Mouse (Mus musculus) intestine, embryonic 15.5 days (tissue): ENCODE measurements around the gene Rnf32. TPM values are rescaled to one million over a fixed set of nuclear protein-coding genes. Genes with fewer than 3 reads are reported as not detected.

Experiments
- ATAC-seq: fragments of 200-750 bp; cut with Nextera tagmentation; 2 replicates; pipeline ENCODE4 v1.8.0; 2017; ENCODE audit warnings: moderate TSS enrichment, moderate library complexity
- H3K27ac ChIP-seq: fragments of 300-500 bp; sonication (generic); 2 replicates; pipeline ENCODE4 v1.5.1; 2015; ENCODE audit warnings: mild to moderate bottlenecking, inconsistent platforms
- H3K27me3 ChIP-seq: fragments of 300-500 bp; sonication (generic); replicated peaks from 2 replicates; pipeline ENCODE4 v1.6.1; 2015; ENCODE audit warnings: inconsistent platforms
- H3K36me3 ChIP-seq: fragments of 300-500 bp; sonication (generic); 2 replicates; pipeline ENCODE4 v1.6.1; 2015; ENCODE audit warnings: inconsistent platforms
- H3K4me1 ChIP-seq: fragments of 300-500 bp; sonication (generic); replicated peaks from 2 replicates; pipeline ENCODE4 v1.6.1; 2015; ENCODE audit warnings: inconsistent platforms
- H3K4me2 ChIP-seq: fragments of 300-500 bp; sonication (generic); replicated peaks from 2 replicates; pipeline ENCODE4 v1.6.1; 2015; ENCODE audit warnings: mild to moderate bottlenecking, inconsistent platforms
- H3K4me3 ChIP-seq: fragments of 300-500 bp; sonication (generic); replicated peaks from 2 replicates; pipeline ENCODE4 v1.5.1; 2015; ENCODE audit warnings: inconsistent platforms
- H3K9ac ChIP-seq: fragments of 300-500 bp; sonication (generic); 2 replicates; pipeline ENCODE4 v1.6.1; 2015; ENCODE audit warnings: inconsistent platforms
- H3K9me3 ChIP-seq: fragments of 300-500 bp; sonication (generic); 2 replicates; pipeline ENCODE4 v1.6.1; 2016; ENCODE audit warnings: inconsistent platforms
- WGBS: fragments of 180-500 bp; shearing (Covaris S2); methylation state at CpG from one replicate; pipeline ENCODE4 v1.1.7; 2015; 5-methylcytosine and 5-hydroxymethylcytosine counted together
- polyA plus RNA-seq: library from polyadenylated mRNA; unstranded; fragments of >200 nt; fragmentation: Nextera tagmentation; extraction: Ambion mirVana; gene quantifications from 2 replicates; pipeline ENCODE4 v1.2.1, GENCODE M21; 2015

The Rnf32 gene
- polyA plus RNA-seq, 1 experiment from 2014 or later: 8.4 TPM

GRCm38 (mm10) chr5:29211980-29212555 is 16.3 kb downstream of the Rnf32 start:
- Histone ChIP-seq H3K9me3 (no peaks in the 10 kb centered on the region), H3K27ac (no peak overlapping the region), H3K4me1 (0 out of 2 replicates have a peak, but pooled peaks cover 7% of the 10 kb centered on the region), H3K36me3 (no peaks in the 10 kb centered on the region), H3K27me3 (no peaks in the 10 kb centered on the region), H3K4me3 (no peak overlapping the region), H3K9ac (no peak overlapping the region), H3K4me2 (no peak overlapping the region)
- WGBS: 34% methylated on average over 4 of the region's 4 CpGs
- peak; percentile 98 for ATAC-seq

DNA sequence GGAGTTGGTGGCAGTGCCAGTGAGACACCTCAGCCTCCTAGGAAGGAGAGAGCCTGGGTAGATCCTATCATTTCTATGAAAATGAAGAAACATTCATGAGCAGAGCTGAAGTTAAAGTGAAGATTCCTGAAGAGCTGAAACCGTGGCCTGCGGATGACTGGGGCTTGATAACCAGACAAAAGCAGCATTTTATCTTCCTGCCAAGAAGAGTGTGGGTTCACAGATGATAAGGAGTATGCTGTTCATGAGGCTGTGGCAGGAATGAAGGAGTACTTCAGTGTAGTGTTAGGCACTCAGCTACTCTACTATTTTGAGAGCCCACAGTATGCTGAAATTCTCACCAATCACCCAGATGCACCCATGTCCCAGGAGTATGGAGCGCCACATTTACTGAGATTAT is 22.2 kb downstream of the Rnf32 start:
- Histone ChIP-seq H3K4me2 (no peak overlapping the region), H3K9me3 (no peaks in the 10 kb centered on the region), H3K27me3 (no peaks in the 10 kb centered on the region), H3K27ac (no peak overlapping the region), H3K36me3 (no peaks in the 10 kb centered on the region), H3K9ac (no peak overlapping the region), H3K4me1 (0 out of 2 replicates have a peak, but pooled peaks cover 7% of the 10 kb centered on the region), H3K4me3 (no peak overlapping the region)
- WGBS: 85% methylated on average over 3 of the region's 3 CpGs
- ATAC-seq: no peak

GRCm38 (mm10) chr5:29224089-29224488 is 28.3 kb downstream of the Rnf32 start:
- Histone ChIP-seq H3K4me2 (no peak overlapping the region), H3K9me3 (no peaks in the 10 kb centered on the region), H3K36me3 (no peaks in the 10 kb centered on the region), H3K27ac (no peak overlapping the region), H3K4me1 (no peaks in the 10 kb centered on the region), H3K27me3 (no peaks in the 10 kb centered on the region), H3K9ac (no peak overlapping the region), H3K4me3 (no peak overlapping the region)
- ATAC-seq: 0 out of 2 replicates have a peak, but pooled peaks have one; percentile 53
- 85% methylated on average over 7 of the region's 7 CpGs for WGBS

DNA sequence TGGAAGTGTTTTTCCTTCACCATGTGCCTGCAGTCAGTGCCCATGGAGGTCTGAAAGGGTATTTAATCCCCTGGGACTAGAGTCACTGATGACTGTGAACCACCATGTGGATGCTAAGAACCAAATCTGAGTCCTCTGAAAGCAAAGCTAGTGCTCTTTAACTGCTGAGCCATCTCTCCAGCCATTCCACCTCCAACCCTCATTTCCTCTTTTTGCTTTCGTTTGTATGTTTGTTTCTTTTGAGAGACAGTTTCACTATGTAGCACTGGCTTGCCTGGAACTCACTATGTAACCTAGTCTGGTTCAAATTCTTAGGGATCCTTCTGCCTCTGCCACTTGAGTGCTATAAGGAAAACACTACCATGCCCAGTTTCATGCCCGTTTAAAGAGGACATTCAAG is 34.7 kb downstream of the Rnf32 start:
- no peak overlapping the region for H3K4me2 ChIP-seq
- no peak overlapping the region for H3K4me3 ChIP-seq
- H3K27me3 ChIP-seq: no peaks in the 10 kb centered on the region
- 75% methylated on average over 2 of the region's 2 CpGs for WGBS
- H3K4me1 ChIP-seq: no peaks in the 10 kb centered on the region
- H3K9ac ChIP-seq: no peak overlapping the region
- no peaks in the 10 kb centered on the region for H3K9me3 ChIP-seq
- H3K36me3 ChIP-seq: no peaks in the 10 kb centered on the region
- H3K27ac ChIP-seq: no peak overlapping the region
- no peak for ATAC-seq

GRCm38 (mm10) chr5:29238379-29238778 is 42.6 kb downstream of the Rnf32 start:
- no peak overlapping the region for H3K27ac ChIP-seq
- H3K36me3 ChIP-seq: no peaks in the 10 kb centered on the region
- ATAC-seq: no peak
- no peak overlapping the region for H3K9ac ChIP-seq
- H3K4me1 ChIP-seq: no peaks in the 10 kb centered on the region
- H3K27me3 ChIP-seq: no peaks in the 10 kb centered on the region
- no peaks in the 10 kb centered on the region for H3K9me3 ChIP-seq
- H3K4me2 ChIP-seq: no peak overlapping the region
- no peak overlapping the region for H3K4me3 ChIP-seq

GRCm38 (mm10) chr5:29244769-29245168 is 49.0 kb downstream of the Rnf32 start:
- H3K27ac ChIP-seq: no peak overlapping the region
- no peak for ATAC-seq
- H3K9me3 ChIP-seq: no peaks in the 10 kb centered on the region
- WGBS: 75% methylated on average over 1 of the region's 1 CpGs
- no peak overlapping the region for H3K4me2 ChIP-seq
- no peaks in the 10 kb centered on the region for H3K27me3 ChIP-seq
- H3K9ac ChIP-seq: no peak overlapping the region
- no peak overlapping the region for H3K4me3 ChIP-seq
- H3K4me1 ChIP-seq: no peaks in the 10 kb centered on the region
- H3K36me3 ChIP-seq: no peaks in the 10 kb centered on the region

DNA sequence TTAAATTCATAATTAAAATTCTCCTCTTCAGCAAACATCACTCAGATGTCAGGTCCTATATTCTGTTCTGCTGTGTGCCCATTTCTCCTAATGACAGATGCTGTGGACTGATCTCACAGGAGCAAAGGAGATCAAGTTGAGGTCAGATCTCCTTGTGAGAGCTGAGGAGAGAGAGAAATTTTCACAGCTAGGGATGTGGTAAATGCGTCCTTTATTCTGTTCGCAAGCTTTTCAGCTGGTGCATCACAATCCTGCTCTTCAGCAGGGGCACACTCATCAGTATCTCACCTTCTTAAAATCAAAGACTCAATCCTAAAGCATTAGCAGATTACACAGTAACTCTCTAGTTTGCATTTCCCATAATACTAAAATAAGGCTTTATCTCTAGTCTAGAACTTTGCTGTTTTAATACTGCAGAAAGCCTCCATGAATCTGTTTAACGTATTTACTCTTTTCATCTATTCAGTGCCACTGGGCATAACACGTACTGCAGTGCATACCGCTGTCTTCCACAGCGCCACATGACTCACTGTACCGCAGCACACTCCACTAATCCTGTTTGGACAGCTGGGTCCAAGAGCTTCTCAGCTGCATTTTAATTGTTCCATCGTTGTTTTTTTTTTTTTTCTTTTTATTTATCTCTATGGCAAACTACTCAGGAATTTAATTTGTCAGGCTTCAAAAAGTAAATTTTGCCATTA is 55.2 kb downstream of the Rnf32 start:
- ATAC-seq: no peak
- WGBS: 66% methylated on average over 8 of the region's 8 CpGs
- H3K9ac ChIP-seq: no peak overlapping the region

GRCm38 (mm10) chr5:29251496-29251873 is 55.7 kb downstream of the Rnf32 start:
- H3K27me3 ChIP-seq: no peaks in the 10 kb centered on the region
- ATAC-seq: no peak
- H3K27ac ChIP-seq: no peak overlapping the region
- no peaks in the 10 kb centered on the region for H3K4me1 ChIP-seq
- no peaks in the 10 kb centered on the region for H3K36me3 ChIP-seq
- no peak overlapping the region for H3K4me2 ChIP-seq
- 84% methylated on average over 1 of the region's 1 CpGs for WGBS
- H3K9me3 ChIP-seq: no peaks in the 10 kb centered on the region
- no peak overlapping the region for H3K4me3 ChIP-seq
- no peak overlapping the region for H3K9ac ChIP-seq

More for the DNA sequence above, 55.2 kb downstream of the Rnf32 start:
- Histone ChIP-seq H3K4me3 (no peak overlapping the region), H3K36me3 (no peaks in the 10 kb centered on the region), H3K27me3 (no peaks in the 10 kb centered on the region), H3K4me2 (no peak overlapping the region), H3K27ac (no peak overlapping the region), H3K9me3 (no peaks in the 10 kb centered on the region), H3K4me1 (no peaks in the 10 kb centered on the region)

GRCm38 (mm10) chr5:29253876-29254275 is 58.1 kb downstream of the Rnf32 start:
- Histone ChIP-seq H3K4me1 (no peaks in the 10 kb centered on the region), H3K4me3 (no peak overlapping the region), H3K36me3 (no peaks in the 10 kb centered on the region), H3K9ac (no peak overlapping the region), H3K9me3 (no peaks in the 10 kb centered on the region), H3K27me3 (no peaks in the 10 kb centered on the region), H3K4me2 (no peak overlapping the region), H3K27ac (no peak overlapping the region)
- WGBS: 71% methylated on average over 2 of the region's 2 CpGs
- ATAC-seq: no peak

- ATAC-seq: peak; percentile 55; the same call in 1 of the 2 replicates
- WGBS: 42% methylated on average over 4 of the region's 4 CpGs
Observed at GRCm38 (mm10) chr5:29270879-29271278, 75.1 kb downstream of the Rnf32 start.

DNA sequence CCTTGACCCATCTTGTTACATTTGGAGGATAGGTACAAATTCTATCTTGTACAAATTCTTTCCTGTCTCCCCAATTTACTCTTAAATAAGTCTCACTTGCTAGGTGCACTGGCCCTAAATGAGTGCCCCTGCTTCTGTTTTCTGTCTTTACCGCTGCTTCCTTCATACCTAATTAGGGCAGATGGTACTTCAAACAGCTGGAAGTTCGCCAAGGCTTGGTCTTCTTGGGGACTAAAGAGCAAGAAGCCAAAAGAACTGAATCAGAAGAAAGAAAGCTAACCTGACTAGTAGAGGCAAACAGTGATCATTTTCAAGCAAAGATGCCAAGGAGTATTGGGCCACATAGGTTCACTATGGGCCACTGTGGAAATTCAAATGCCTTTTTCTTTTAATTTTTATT is 77.6 kb downstream of the Rnf32 start:
- no peaks in the 10 kb centered on the region for H3K4me1 ChIP-seq
- H3K4me2 ChIP-seq: no peak overlapping the region
- no peaks in the 10 kb centered on the region for H3K36me3 ChIP-seq
- H3K9me3 ChIP-seq: no peaks in the 10 kb centered on the region
- no peak overlapping the region for H3K4me3 ChIP-seq
- no peak for ATAC-seq
- no peak overlapping the region for H3K9ac ChIP-seq
- H3K27me3 ChIP-seq: no peaks in the 10 kb centered on the region
- H3K27ac ChIP-seq: no peak overlapping the region
- 76% methylated on average over 2 of the region's 2 CpGs for WGBS

More at GRCm38 (mm10) chr5:29270879-29271278, 75.1 kb downstream of the Rnf32 start:
- Histone ChIP-seq H3K9ac (no peak overlapping the region), H3K4me3 (no peak overlapping the region), H3K27me3 (no peaks in the 10 kb centered on the region), H3K4me2 (no peak overlapping the region), H3K27ac (no peak overlapping the region), H3K36me3 (no peaks in the 10 kb centered on the region), H3K9me3 (no peaks in the 10 kb centered on the region), H3K4me1 (no peaks in the 10 kb centered on the region)

- Histone ChIP-seq H3K9ac (no peak overlapping the region), H3K27ac (no peak overlapping the region), H3K27me3 (no peaks in the 10 kb centered on the region), H3K4me3 (no peak overlapping the region), H3K9me3 (no peaks in the 10 kb centered on the region), H3K36me3 (no peaks in the 10 kb centered on the region), H3K4me1 (no peaks in the 10 kb centered on the region), H3K4me2 (no peak overlapping the region)
- ATAC-seq: no peak
Observed at GRCm38 (mm10) chr5:29274746-29275145, 79.0 kb downstream of the Rnf32 start.
